Mouse (Mus musculus): ENCODE measurements around the gene Fam25c.

The Fam25c gene

DNA sequence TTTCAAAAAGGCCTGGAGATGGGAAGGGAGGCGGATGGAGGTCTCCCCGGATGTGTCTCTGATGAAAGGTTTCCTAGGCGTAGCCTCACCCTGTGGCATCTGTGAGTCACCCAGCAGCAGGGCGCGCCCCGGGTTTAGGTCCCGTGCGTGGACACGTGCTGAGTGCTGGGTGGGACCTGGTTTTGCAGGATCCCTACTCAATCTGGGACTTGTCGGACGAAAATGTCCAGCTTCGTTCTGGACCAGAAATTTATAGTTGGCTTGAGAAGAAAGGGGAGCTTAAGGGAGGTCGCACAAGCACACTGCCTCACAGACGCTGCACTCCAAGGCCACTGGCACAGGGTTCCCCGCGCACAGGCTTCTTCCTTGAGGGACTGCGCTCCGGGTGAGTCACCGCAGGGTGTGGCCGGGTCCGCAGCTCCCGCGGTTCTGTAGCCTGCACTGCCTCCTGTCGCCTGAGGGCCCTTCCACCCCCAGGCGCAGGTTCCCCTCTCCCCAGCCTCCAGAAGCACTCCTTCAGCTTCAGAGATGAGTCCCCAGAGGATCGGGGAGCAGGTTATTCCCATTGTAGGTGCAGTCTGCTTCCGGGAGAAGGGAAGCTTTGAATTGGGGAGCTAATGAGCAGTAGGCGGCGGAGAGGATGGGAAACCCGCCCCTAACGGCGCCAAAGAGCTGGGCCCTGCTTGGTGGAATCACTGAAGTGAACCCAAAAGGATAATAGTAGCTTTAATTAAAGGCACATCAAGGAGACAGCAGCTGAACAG is 8.4 kb upstream of the Fam25c start:
- no peak for DNase-seq (ENCODE audit: low spot score in 2 of 2)

DNA sequence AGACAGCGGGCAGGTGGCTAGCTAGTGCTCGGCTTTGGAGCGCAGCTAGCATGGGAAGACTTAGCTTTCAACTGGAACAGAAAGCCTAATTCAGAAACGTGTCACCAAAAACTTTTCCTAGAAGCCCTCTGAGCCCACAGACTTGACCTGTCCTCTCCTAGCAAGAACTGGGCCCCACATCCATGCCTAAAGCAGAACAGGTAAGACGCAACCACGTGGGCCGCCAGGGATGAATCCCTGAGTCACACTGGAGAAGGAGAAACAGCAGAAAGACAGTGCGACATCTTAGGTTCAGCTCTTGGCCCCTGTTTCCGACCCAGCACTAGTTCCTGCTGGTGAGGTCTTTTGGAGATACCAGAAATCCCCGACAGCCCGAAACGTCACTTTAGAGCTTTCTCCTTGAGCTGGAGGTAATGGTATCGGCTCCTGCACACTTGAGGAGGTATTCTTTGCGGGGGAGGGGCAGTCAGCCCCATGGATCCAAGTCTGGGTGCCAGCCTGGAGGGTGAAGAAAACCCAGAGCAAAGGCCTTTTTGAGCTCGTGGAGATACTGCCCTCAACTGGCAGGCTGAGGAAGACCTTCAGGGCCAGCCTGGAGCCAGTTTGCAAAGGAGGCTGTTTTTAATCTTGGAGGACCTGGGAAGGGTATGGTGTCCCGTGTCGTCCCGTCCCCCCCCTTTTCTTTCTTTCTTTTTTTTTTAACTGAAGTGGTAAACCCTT is 7.7 kb upstream of the Fam25c start:
- DNase-seq (ENCODE audit: low spot score in 2 of 2), result peak in 1 of 2 experiments; percentile 26

DNA sequence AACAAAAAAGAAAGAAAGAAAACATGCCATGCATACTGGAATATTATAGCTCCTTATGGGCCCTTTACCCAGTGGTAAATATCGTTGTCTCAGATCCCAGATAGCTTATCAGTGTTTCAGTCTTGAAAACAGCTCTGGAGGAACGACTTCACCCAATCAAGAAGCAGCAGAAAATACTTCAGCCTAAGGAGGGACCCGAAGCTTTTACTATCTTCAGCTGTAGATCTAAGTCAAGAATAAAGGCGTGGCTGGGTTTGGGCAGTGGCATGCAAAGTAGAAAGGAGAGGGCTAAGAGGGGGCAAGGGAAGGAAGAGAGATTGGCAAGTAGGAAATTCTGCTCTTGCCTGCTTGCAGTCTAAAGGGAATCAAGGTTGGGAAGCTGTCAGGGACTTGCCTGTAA is 6.9 kb upstream of the Fam25c start:
- DNase-seq (ENCODE audit: low spot score in 2 of 2), result no peak

DNA sequence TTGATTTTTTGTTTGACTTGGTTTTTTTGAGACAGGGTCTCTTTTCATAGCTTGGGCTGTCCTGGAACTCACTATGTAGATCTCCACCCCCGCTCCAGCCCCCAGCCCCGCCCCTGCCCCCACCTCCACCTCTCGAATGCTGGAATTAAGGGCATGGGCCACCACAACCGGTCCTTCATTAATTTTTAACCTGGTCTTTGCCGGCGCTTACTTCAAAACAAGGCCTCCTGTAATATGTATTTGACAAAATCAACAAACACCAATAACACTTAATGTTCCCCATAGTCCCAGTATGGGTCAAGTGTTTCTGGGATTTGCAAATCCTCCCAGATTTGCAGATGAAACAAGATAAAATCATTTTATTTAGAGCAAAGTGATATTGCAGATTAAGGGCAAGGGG is 5.0 kb upstream of the Fam25c start:
- no peak for DNase-seq (ENCODE audit: low spot score in 2 of 2)

DNA sequence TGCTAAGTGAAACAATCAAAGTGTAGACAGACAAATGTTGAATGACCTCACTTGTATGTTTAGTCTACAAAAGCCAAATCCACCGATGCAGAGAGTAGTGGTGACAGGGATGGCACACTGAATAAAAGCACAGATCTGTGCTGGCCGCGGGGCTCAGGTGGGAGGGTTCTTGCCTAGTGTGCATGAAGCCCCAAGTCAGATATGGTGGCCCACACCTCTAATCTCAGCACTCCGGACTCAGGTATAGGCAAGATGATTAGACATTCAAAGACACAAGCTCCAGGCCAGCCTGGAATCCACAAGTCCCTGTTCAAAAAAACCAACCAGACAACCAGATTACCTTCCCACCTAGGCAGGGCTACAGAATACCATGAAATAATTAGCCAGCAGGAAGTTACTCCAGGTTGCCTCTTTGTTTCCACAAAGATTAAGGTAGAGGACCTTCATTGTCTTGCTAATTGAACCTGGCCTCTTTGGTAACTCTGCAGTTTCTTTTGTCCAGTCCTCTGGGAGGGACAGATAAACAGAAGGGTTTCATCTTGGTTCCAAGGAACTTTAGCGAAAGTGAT is 4.5 kb upstream of the Fam25c start:
- DNase-seq (ENCODE audit: low spot score in 2 of 2), result no peak

DNA sequence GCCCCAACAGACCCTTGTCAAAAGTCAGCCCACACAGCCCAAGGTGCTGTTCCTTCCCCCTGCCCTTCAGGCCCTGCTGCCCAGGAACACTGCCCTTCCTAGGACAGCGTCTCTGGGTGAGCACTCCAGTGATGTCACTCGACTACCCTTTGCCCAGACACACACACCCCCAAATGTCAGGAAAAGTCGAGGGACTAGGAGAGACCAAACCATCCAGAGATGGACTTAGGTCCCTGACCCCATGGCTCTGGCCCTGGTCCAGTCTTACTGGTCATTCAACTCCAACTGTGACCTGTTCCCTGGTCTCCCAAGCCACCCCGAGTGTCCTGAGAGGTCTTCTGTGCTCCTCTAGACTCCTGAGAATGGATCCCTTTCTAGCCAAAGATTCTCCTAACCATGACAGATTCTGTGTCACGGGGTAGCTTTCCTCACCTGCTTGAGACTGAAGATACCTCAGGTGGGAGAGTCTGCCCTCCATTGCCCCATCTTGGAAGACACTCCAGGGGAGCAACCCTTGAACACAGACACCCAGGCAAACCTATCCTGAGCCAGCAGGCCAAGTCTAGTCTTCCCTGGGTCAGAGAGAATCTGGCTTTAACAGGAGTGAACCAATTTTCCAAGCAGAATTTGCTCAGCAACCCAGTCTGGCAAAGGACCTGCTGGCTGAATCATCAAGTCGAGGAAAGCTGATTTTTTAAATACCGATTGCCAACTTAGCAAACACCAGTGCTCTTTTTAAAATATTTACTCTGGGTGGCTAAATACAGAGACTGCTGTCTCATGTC is 2.6 kb upstream of the Fam25c start:
- DNase-seq (ENCODE audit: low spot score in 2 of 2), result no peak

DNA sequence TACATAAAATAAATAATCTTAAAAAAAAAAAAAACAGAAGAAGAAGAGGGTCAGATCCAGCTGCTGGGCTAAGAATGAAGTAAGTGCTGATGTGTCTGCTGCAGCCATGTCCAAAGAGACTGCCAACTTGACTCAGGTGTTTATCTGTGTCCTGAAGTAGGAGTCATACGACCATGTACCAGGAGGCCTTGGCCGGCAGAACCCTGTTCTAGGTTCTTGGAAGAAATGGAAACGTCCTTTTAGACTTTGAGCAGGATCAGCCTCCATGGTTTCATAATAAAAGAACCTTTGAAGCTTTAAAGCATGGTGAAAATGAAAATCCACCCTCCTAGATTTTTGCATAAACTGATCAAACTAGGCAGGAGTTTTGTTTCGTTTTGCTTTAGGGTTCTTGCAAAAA is 777 bp downstream of the Fam25c start:
- no peak for DNase-seq (ENCODE audit: low spot score in 2 of 2)

DNA sequence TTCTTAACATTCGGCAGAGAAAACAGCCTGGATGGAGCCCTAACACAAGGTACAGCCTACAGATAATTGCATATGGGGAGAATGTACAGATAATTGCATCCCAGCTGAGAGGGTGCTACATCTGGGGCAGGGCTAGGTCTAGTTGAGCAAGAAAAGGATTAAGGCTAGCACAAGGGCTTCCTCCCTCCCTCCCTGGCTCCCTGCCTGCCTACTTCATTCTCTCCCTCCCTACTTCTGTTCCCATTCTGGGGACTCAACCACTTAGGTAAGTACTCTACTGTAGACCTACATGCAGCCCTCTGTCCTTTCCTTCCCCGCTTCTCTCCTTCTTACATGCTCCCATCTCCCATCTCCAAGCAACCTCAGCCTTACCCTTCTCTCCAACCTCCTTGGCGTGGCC is 1.9 kb downstream of the Fam25c start:
- no peak for DNase-seq (ENCODE audit: low spot score in 2 of 2)

DNA sequence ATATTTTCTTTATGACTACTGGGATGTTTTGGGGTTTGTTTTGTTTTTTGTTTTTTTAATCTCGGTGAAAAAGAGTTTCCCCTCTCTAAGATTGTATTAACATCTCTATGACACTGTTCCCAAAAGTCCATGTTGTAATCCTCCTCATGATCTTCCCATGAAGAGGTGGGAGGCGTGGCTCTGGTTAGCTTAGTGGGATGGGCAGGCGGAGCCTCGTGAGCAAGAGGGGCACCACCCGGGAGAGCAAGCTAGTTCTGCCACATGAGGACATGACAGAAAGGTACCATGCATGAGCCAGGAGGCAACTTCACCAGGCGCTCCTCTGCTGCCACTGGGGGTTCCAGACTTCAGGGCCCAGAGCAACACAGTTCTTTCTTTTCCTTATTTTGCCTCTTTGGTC is 2.7 kb downstream of the Fam25c start:
- no peak for DNase-seq (ENCODE audit: low spot score in 2 of 2)

DNA sequence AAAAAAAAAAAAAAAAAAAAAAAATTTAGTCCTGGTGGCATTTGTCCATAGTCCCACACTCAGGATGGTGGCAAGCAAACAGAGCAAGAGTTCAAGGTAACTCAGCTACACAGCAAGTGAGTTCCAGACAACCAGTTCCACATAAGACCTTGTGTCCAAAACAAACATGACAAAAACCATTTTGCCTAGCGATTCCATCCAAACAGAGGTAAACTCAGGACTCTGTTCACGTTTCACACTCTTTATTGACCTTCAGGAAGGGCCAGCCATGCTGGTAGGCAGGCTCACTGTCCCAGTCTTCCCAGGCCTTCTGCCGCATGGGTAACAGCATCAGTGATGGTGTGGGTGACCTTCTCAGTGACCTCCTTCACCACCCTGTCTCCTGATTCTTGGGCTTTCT is 3.6 kb downstream of the Fam25c start:
- DNase-seq (ENCODE audit: low spot score in 2 of 2), result no peak

DNA sequence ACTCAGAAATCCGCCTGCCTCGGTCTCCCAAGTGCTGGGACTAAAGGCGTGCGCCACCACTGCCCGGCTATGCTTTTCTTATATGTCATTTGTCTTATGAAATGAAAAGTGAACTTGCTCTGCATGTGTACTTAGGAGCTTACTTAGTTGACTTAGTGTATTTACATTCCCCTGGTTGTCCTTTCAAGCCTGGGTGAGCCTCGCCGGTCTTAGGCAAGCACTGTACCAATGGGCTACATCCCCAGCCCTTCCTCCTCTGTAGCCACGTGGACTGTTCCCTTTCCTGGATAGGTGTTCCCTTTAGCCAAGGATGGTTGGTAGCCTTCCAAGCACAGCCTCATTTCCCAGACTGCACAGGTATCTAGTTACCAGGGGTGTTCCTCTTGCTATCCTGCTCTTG is 6.2 kb downstream of the Fam25c start:
- no peak for DNase-seq (ENCODE audit: low spot score in 2 of 2)

DNA sequence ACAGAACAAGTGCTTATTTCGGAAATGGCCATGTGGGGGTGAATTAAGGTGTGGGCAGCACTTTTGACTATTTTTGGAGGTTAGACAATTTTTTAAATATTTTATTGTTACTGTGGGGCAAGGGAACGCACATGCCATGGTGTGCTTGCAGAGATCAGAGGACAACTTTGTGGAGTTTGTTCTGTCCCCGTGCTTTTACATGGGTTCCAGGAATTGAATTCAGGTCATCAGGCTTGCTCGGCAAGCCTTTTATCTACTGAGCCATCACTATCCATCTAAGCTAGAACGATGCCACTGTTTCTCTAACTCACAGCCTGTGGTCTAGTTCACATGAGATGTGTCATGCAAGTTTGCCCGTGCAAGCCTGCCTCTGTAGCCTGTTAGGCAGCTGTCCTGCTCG is 6.9 kb downstream of the Fam25c start:
- no peak for DNase-seq (ENCODE audit: low spot score in 2 of 2)

DNA sequence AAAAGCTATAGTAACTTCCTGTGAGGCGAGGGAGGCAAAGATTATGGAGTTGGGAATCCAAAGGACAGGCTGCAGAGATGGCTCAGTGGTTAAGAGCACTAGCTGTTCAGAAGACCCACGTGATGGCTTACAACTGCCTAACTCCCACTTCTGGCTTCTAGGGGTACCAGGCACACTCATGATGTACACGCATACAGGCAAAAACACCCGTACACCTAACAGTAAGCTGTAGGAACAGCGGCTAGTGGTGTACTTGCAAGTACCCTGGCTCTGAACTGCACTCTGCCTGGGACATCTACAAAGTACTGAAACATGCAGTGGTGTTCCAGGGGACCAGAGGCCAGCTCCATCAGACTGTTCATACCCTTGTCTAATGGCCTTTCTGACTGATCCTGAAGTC is 8.1 kb downstream of the Fam25c start:
- no peak for DNase-seq (ENCODE audit: low spot score in 2 of 2)

DNA sequence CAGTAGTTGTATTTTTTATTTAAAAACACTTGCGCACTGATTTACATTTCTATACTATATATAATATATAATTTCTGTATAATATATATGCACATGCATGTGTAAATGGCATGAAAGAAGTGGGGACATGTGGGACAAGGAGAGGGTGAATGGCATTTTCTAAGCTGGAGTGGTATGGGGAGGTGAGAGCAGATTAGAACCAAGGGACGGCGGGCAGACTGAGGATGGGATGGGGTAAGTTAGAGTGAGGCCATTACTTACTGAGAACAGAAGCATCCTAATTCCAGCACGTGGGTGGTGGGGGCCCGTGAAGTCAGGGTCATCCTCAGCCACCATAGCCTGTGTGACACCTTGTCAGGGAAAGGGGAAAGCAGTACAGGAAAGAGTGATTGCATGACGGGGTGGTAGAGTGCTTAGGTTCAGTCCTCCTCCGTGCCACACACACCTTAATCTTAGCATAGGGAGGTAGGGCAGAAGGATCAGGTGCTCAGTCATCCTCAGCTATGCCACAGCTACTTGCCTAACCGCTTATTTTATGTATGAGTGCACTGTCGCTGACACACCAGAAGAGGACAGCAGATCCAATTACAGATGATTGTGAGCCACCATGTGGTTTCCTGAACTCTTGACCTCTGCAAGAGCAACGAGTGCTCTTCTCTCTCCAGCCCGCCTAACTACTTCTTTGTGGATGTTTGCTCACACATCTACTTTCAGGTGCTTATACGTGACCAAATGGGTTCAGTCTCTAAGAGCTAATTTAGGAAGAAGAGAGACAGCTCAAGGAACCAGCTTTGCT is 9.3 kb downstream of the Fam25c start:
- no peak for DNase-seq (ENCODE audit: low spot score in 2 of 2)

DNA sequence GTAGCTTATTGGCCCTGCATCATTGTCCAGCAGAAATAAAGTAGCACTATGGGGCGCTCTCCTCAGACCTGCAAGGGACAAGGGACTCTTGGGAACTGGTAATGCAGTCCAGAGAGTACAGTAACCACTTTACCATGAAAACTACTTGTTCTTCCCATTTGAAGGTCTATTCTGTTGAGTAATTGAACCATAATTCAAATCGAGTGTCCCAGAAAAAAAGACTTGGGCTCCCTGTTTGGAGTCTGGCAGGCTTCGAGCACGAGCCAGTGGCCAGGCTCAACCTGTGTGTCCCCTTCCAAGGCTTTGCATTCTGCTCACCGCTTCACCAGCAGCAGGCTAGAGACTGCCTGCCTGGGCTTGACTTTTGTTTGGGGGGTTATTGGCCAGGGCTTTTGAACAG is 10.9 kb downstream of the Fam25c start:
- DNase-seq (ENCODE audit: low spot score in 2 of 2), result no peak

DNA sequence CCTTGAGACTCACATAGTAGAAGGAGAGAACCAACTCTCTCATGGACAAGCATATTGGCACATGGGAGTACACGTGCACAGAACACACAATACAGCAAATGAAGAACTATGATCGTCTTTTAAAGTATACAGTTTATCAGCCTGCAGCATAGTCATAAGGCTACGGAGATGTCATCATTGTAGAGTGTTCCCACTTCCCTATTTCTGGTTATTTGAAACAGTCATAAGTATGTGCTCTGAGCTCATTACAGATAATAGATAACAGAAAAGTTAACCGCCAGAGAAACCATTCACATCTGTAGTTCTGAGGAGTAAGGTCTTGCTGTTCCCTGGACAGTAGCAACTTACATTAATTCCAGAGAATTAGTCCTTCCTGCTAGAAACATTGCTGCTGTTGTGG is 12.2 kb downstream of the Fam25c start:
- no peak for DNase-seq (ENCODE audit: low spot score in 2 of 2)

DNA sequence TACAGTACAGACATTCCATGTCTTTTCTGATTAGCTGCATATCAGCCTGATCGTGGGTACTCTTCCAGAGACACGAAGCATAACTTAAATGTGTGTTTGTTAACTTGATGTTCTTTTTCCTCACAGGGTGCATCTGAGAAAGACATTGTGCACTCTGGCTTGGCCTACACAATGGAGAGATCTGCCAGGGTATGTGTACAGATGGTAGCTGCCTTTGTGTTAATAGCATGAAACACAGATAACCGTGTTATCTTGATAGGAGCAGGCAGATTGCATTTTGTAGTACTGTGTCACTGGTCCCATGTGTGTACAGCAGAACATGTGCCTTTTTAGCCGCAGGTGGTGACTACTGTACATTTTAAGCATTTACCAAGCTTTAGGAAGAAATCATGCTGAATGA is 13.2 kb downstream of the Fam25c start:
- no peak for DNase-seq (ENCODE audit: low spot score in 2 of 2)

DNA sequence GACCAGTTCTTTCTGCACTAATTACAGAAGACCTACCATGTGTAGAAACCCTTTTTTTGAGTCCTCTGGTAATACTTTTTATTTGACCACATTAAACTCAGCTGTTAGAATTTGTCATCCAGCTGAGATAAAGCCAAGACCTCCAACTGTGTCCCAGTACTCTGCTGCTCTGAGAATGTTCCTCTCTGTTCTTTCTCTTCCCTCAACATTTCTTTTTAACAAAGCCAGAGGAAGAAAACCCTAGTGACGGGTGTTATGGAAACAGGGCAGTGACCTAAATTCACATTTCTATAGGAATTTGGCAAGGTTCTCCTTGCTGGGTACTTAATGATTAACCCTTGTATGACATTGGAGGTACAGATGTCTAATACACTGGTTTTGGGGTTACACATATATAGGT is 15.8 kb downstream of the Fam25c start:
- no peak for DNase-seq (ENCODE audit: low spot score in 2 of 2)

DNA sequence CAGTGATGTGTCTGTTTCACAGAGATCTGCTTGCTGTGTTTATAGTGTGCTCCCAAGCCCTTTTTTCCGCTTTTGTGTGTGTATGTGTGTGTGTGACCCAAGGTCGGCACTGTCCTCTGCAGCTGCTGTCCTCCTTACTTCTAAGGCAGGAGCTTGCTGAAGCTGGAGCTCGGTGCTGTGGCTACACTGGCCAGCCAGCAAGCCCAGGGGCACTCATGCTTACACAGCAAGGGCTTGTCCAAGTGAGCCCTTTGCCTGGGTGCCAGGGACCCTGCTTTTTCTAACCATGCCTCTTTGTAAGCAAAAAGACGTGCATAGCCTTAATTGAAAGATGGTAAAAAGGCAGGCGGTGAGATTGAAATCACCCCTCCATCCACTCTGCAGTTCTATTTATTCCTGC is 22.8 kb downstream of the Fam25c start:
- DNase-seq (ENCODE audit: low spot score in 2 of 2), result no peak

DNA sequence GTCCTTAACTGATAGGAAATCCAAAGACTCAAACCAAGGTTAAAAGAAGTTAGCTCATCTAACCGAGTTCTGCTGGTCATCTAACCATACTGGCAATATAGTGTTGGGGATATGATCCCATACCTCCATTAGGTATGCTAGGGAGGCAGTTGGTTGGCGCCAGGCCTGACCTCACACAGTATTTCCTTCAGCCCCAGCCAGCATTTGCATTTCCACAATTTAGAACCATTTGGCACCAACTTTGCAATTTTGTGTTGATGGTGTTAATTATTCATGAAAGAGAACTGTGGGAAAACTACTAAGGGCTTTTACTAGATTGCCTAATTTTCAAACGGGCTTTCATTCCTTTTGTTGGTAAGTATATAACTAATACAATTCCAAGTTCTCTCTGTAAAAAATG is 23.3 kb downstream of the Fam25c start:
- no peak for DNase-seq (ENCODE audit: low spot score in 2 of 2)

DNA sequence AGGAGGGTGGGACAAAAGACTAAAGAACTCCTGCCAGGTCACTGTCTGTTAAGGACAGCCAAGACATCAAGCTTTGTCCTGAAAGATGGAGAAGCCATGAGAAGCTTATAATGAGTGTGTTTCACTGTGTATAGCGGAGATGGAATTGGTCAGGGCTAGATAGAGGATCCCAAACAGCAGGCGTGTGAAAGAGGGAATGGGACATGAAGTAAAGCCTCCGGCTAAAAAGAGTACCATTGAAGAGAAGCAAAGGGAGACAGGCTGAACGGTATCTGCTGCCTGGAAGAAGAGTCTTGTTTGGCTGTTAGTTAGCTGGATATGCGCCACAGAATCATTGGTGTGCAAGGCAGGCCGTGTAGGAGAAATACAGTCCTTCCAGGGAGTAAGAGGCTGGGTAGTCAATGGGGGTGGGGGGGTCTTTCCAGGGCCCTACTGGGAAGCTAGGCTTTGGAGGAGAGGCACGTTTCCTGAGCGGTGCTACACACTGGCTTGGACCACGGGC is 24.5 kb downstream of the Fam25c start:
- DNase-seq (ENCODE audit: low spot score in 2 of 2), result no peak
